Mouse (Mus musculus): ENCODE measurements around the gene Heatr9.

DNA sequence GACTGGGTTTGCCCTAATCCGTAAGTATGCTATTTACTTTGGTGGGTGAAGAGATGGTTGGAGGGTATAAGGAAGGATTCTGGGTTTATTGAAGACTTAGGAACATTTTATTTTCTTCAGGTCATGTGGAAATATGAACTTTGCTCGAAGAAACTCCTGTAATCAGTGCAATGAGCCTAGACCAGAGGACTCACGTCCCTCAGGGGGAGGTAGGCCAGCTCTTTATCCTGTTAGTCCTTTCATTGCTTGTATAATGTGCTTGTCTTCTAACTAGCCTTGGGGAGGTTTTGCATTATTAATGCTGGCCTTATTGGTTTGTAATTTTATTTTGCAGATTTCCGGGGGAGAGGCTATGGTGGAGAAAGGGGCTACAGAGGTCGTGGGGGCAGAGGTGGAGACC is 17.7 kb downstream of the Heatr9 start:
- TF ChIP-seq CTCF (IDR thresholded peaks at IDR 0.05; ENCODE audit: low read depth, low read length): no peak
- TF ChIP-seq POLR2A (IDR thresholded peaks at IDR 0.05; ENCODE audit: insufficient read depth, low read length): no peak
- no peak for TF ChIP-seq EP300 (IDR thresholded peaks at IDR 0.05; ENCODE audit: insufficient read depth, low read depth, low read length)
